Mouse (Mus musculus) heart, embryonic 14.5 days (tissue): ENCODE measurements around the gene Jsrp1. TPM values are rescaled to one million over a fixed set of nuclear protein-coding genes. Genes with fewer than 3 reads are reported as not detected.

Experiments used
- ATAC-seq: fragments of 200-750 bp; cut with Nextera tagmentation; 2 replicates; pipeline ENCODE4 v1.8.0; 2017; ENCODE audit warnings: low read depth, moderate TSS enrichment; ENCODE audit not compliant: insufficient number of reproducible peaks, insufficient read depth, low FRiP score
- H3K27ac ChIP-seq, 2 experiments: fragments of 200-500 bp in 1 of 2; fragments of 300-500 bp in 1 of 2; sonication (generic) in 1 of 2; replicated peaks in 1 of 2; 2 replicates each; pipeline ENCODE4 v1.5.1; 2012 to 2014; ENCODE audit warnings: low read depth in 2 of 2, low read length in 2 of 2, control low read depth in 1 of 2, mild to moderate bottlenecking in 1 of 2, mixed read lengths in 1 of 2; ENCODE audit not compliant: control insufficient read depth in 1 of 2, insufficient read depth in 1 of 2
- H3K27me3 ChIP-seq: fragments of 300-500 bp; sonication (generic); 2 replicates; pipeline ENCODE4 v1.6.1; 2014; ENCODE audit warnings: mild to moderate bottlenecking, low read length, control low read depth; ENCODE audit not compliant: control insufficient read depth, insufficient read depth
- H3K36me3 ChIP-seq: fragments of 300-500 bp; sonication (generic); 2 replicates; pipeline ENCODE4 v1.6.1; 2014; ENCODE audit warnings: mild to moderate bottlenecking, control low read depth, low read length, mixed read lengths; ENCODE audit not compliant: control insufficient read depth, insufficient read depth
- H3K4me1 ChIP-seq, 2 experiments: fragments of 200-500 bp in 1 of 2; fragments of 300-500 bp in 1 of 2; sonication (generic) in 1 of 2; 2 replicates each; pipeline ENCODE4 v1.6.1; 2012 to 2014; ENCODE audit warnings: low read length in 2 of 2, control low read depth in 1 of 2, mixed read lengths in 1 of 2; ENCODE audit not compliant: control insufficient read depth in 2 of 2, insufficient read depth in 2 of 2
- H3K4me2 ChIP-seq: fragments of 300-500 bp; sonication (generic); 2 replicates; pipeline ENCODE4 v1.6.1; 2014; ENCODE audit warnings: mild to moderate bottlenecking, low read length
- H3K4me3 ChIP-seq, 2 experiments: fragments of 200-500 bp in 1 of 2; fragments of 300-500 bp in 1 of 2; sonication (generic) in 1 of 2; 2 replicates each; pipeline ENCODE4 v1.5.1; 2012 to 2014; ENCODE audit warnings: low read length in 2 of 2, mild to moderate bottlenecking in 2 of 2, control low read depth in 1 of 2, low read depth in 1 of 2, moderate library complexity in 1 of 2; ENCODE audit not compliant: control insufficient read depth in 1 of 2, insufficient read depth in 1 of 2
- H3K9ac ChIP-seq: fragments of 300-500 bp; sonication (generic); 2 replicates; pipeline ENCODE4 v1.6.1; 2014; ENCODE audit warnings: mild to moderate bottlenecking, low read length
- H3K9me3 ChIP-seq: fragments of 300-500 bp; sonication (generic); 2 replicates; pipeline ENCODE4 v1.6.1; 2016; ENCODE audit warnings: low read length, control low read depth; ENCODE audit not compliant: control insufficient read depth
- WGBS: fragments of 180-500 bp; shearing (Covaris S2); extraction: QIAGEN DNeasy Blood & Tissue Kit; methylation state at CpG from one replicate; pipeline ENCODE4 v1.1.7; 2014; 5-methylcytosine and 5-hydroxymethylcytosine counted together
- polyA plus RNA-seq: library from polyadenylated mRNA; unstranded; fragments of >200 nt; fragmentation: Nextera tagmentation; extraction: Ambion mirVana; gene quantifications from 2 replicates; pipeline ENCODE4 v1.2.1, GENCODE M21; 2014

The Jsrp1 gene
- polyA plus RNA-seq, 1 experiment from 2014 or later = 5.5 TPM

DNA sequence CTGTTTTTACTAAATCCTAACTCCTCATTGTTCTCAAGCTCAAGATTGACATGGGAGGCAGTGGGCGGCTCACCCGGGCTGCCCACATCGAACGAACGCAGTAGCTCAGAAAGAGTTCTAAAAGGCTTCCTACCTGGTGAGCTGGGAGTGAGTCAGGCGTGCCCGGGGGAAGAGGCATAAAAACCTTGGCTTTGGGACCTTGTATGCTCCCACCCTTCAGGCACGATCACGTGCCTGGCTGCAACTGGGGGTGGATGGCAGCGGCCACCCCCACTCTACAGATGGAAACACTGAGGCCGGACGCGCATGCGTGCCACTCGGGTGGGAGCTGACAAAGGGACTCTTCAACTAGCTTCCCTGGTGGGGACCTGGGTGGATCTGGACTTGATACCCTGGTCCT, 29.0 kb upstream of the Jsrp1 start:
- WGBS = 79% methylated on average over 15 of the region's 15 CpGs
- Histone ChIP-seq H3K27ac (no peak overlapping the region), H3K4me2 (no peak overlapping the region), H3K9ac (no peak overlapping the region), H3K4me1 (peaks cover 9 to 22% of the 10 kb centered on the region in 2 experiments), H3K4me3 (no peak overlapping the region), H3K36me3 (no peaks in the 10 kb centered on the region), H3K9me3 (no peaks in the 10 kb centered on the region), H3K27me3 (peaks cover 42% of the 10 kb centered on the region)
- ATAC-seq = no peak

- Histone ChIP-seq H3K27ac (no peak overlapping the region), H3K9me3 (no peaks in the 10 kb centered on the region), H3K36me3 (no peaks in the 10 kb centered on the region), H3K4me3 (no peak overlapping the region), H3K4me1 (peaks cover 15 to 29% of the 10 kb centered on the region in 2 experiments), H3K27me3 (peaks cover 46% of the 10 kb centered on the region), H3K9ac (no peak overlapping the region), H3K4me2 (no peak overlapping the region)
- ATAC-seq = no peak
- 88% methylated on average over 2 of the region's 2 CpGs for WGBS
Observed at GRCm38 (mm10) chr10:80841685-80842084, 28.4 kb upstream of the Jsrp1 start.

DNA sequence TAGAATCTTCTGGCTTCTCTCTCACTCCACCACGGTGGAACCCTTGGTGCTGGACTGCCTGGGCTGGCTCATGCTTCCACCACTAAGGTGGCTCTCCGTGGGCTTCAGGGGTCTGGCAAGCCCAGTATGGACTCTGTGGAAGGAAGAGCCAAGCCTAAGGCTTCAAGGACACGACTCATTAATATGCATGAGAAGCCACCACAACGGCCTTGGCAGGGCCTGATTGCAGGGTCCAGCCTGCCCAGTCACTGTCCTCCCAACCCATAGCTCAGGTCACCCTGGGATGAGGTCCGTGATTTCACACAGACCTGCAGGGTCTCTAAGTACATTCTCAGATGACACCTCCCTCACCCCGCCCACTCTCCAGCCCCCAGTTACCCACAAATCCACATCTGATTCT, 26.6 kb upstream of the Jsrp1 start:
- Histone ChIP-seq H3K9me3 (0 out of 2 replicates have a peak, but pooled peaks cover 3% of the 10 kb centered on the region), H3K27me3 (peaks cover 58% of the 10 kb centered on the region), H3K4me2 (no peak overlapping the region), H3K9ac (no peak overlapping the region), H3K4me1 (peaks cover 20 to 36% of the 10 kb centered on the region in 2 experiments), H3K27ac (no peak overlapping the region), H3K36me3 (no peaks in the 10 kb centered on the region), H3K4me3 (no peak overlapping the region)
- WGBS = 55% methylated on average over 6 of the region's 6 CpGs
- no peak for ATAC-seq

GRCm38 (mm10) chr10:80838346-80838912, 25.1 kb upstream of the Jsrp1 start:
- 63% methylated on average over 2 of the region's 2 CpGs for WGBS
- ATAC-seq = no peak
- Histone ChIP-seq H3K4me2 (no peak overlapping the region), H3K9me3 (0 out of 2 replicates have a peak, but pooled peaks cover 6% of the 10 kb centered on the region), H3K4me3 (no peak overlapping the region), H3K4me1 (peaks cover 21 to 28% of the 10 kb centered on the region in 2 experiments), H3K9ac (0 out of 2 replicates have a peak overlapping the region, but pooled peaks have one; percentile 0), H3K27me3 (peaks cover 58% of the 10 kb centered on the region), H3K36me3 (no peaks in the 10 kb centered on the region), H3K27ac (peak overlapping the region; percentile 54 to 62)

DNA sequence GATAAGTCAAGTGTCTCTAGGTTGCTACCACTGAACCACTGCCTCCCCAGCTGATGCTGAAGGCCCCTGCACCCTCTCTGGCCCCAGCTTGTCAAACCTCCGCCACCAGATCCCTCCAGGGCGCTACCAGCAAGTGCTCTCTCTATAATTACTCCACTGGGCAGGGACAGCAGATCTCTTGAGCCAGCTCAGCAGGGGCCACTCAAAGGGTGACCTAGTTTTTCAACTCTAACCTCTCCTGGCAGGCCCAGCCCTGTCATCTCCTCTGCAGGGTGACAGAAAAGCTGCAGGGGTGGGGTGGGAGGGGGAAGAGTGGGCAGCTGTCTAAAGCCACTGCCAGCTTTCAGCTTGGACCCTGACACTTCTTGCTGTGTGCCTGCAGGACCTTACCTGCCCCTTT, 24.5 kb upstream of the Jsrp1 start:
- Histone ChIP-seq H3K4me2 (peak overlapping the region; percentile 9; the same call in 1 of the 2 replicates), H3K4me1 (peaks cover 21 to 26% of the 10 kb centered on the region in 2 experiments), H3K27me3 (peaks cover 56% of the 10 kb centered on the region), H3K9ac (0 out of 2 replicates have a peak overlapping the region, but pooled peaks have one; percentile 0), H3K4me3 (no peak overlapping the region), H3K27ac (peak overlapping the region; percentile 54 to 62), H3K9me3 (0 out of 2 replicates have a peak, but pooled peaks cover 6% of the 10 kb centered on the region), H3K36me3 (no peaks in the 10 kb centered on the region)
- peak; percentile 13; the same call in 1 of the 2 replicates for ATAC-seq
- 13% methylated on average over 2 of the region's 2 CpGs for WGBS

- Histone ChIP-seq H3K36me3 (no peaks in the 10 kb centered on the region), H3K9me3 (0 out of 2 replicates have a peak, but pooled peaks cover 6% of the 10 kb centered on the region), H3K4me1 (peaks cover 21 to 26% of the 10 kb centered on the region in 2 experiments), H3K27me3 (peaks cover 47% of the 10 kb centered on the region), H3K27ac (peak overlapping the region; percentile 28 to 54), H3K4me3 (no peak overlapping the region), H3K9ac (no peak overlapping the region), H3K4me2 (no peak overlapping the region)
- ATAC-seq = no peak
- 18% methylated on average over 7 of the region's 7 CpGs for WGBS
Observed at GRCm38 (mm10) chr10:80836949-80837379, 23.7 kb upstream of the Jsrp1 start.

DNA sequence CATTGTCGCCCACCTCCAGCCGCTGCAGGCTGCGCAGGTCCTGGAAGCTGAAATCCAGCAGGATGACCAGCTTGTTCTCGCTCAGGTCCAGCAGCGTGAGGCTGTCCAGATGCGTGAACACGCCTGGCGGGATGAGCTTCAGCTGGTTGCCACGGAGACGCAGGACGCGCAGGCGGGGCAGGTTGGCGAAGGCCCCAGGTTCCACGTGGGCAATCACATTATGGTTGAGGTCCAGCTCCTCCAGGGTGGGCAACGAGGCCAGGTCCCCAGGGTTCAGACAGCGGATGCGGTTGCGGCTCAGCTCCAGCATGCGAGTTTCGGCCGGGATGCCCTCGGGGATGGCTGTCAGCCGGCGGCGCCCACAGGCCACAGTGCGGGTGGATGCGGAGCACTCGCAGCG, 22.3 kb upstream of the Jsrp1 start:
- 61% methylated on average over 30 of the region's 30 CpGs for WGBS
- no peak overlapping the region for H3K27ac ChIP-seq
- no peak overlapping the region for H3K4me3 ChIP-seq
- no peak overlapping the region for H3K4me2 ChIP-seq
- ATAC-seq = no peak
- H3K27me3 ChIP-seq = peaks cover 41% of the 10 kb centered on the region
- H3K36me3 ChIP-seq = peaks cover 2% of the 10 kb centered on the region
- peaks cover 23 to 33% of the 10 kb centered on the region in 2 experiments for H3K4me1 ChIP-seq
- H3K9me3 ChIP-seq = 0 out of 2 replicates have a peak, but pooled peaks cover 6% of the 10 kb centered on the region
- peak overlapping the region; percentile 17; the same call in 1 of the 2 replicates for H3K9ac ChIP-seq
